Mouse (Mus musculus) naive thymus-derived CD4-positive, alpha-beta T cell, adult 2 months (primary cell): Measurements from ENCODE around the gene Pcca.
"Not testable (repeated sequence)": the region's sequence is repeated elsewhere in the genome, so short reads cannot be mapped to it uniquely, and the experiment has no call there.

Experiments used
- DNase-seq: peaks from one replicate; pipeline ENCODE4 v3.0.0-alpha.2; 2011; ENCODE audit warnings: low read depth

Gene Pcca

GRCm38 (mm10) chr14:122560893-122561452 lies 26.8 kb downstream of the Pcca start:
- not testable (repeated sequence) for DNase-seq

GRCm38 (mm10) chr14:122570862-122571261 lies 36.7 kb downstream of the Pcca start:
- DNase-seq, result no peak

DNA sequence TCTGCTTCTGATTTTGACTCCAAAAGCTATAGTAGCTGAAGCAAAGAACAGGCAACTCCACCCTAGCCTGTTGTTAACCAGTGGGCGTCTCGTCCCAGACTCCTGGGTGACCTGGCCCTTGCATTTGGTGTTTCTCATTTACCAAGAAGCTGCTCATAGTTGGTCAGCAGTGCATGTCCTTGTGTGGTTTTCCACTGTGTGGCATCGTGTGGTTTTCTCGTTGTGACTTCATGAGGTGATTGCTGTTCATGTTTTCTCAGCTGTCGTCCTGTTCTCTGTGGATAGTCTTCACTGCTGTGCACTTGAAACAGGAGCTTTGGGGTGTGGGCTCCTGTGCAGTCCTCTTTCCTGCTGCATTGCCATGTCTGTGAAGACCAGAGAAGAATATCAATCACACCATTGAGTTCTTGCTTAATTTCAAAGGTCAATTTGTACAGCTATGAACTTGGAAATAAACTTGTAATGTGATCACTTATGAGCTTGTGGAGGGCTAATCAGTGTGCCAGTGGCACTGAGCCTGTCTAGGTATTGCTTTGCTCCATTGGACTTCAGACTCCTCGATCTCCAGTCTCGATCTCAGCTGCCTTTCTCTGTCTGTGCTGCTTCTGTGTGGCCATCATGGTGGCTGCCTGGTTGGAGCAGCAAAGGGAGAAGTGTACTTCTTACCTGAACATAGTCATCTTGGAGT lies 40.1 kb downstream of the Pcca start:
- DNase-seq, result no peak

DNA sequence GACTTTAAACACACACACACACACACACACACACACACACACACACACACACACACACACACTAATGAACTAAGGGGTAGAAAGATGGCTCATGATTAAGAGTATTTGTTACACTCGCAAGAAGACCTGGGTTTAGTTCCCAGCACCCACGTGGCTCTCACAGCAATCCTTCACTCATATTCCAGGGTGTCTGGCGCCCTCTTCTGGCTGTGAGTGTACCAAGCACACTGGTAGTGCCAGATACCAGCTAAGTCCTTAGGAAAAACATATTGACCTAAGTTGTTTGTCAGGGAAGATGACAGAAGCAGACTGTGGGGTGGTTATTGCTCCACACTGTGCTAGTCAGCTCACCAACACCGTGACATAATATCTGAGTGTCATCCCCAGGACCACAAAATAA lies 43.7 kb downstream of the Pcca start:
- DNase-seq, result peak; percentile 18

- no peak for DNase-seq
These were observed 47.9 kb downstream of the Pcca start for GRCm38 (mm10) chr14:122582057-122582456.

DNA sequence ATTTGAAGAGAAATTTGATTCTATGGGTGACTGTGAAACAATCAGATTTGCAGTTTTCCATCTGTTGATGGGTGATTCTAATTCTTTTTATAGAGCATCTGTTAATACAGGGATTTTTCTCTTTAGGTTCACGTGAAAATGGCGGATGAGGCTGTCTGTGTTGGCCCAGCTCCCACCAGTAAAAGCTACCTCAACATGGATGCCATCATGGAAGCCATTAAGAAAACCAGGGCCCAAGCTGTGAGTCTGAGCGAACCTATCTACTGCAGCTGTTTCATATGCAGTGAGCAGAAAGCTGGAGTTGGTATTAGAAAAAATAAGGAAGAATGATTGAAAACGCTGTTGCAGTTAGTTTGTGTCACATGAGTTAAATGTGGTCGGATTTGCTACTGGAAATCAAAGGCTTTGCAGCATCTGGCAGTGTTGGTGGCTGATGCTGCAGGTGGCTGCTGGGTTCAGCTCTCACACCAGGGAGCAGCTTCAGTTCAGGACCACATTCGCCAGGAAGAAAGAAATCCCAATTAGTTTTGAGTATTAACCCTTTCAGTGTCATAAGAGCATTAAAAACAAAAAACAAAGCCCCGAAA lies 48.5 kb downstream of the Pcca start:
- DNase-seq, result no peak

DNA sequence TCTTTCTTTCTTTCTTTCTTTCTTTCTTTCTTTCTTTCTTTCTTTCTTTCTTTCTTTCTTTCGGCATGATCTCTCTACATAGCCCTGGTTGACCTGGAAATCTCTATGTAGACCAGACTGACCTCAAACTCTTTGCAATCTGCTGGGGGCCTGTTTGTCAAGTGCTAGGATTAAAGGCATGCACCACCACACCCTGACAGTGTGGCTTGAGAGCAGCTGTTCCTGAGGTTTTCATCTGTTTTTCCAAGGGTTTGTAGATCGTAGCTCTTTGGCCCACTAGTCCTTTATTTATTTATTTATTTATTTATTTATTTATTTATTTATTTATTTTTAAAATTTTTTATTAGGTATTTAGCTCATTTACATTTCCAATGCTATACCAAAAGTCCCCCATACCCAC lies 50.0 kb downstream of the Pcca start:
- not testable (repeated sequence) for DNase-seq

- no peak for DNase-seq
These were observed 52.8 kb downstream of the Pcca start for GRCm38 (mm10) chr14:122586942-122587341.

GRCm38 (mm10) chr14:122597534-122597933 lies 63.4 kb downstream of the Pcca start:
- no peak for DNase-seq

GRCm38 (mm10) chr14:122598802-122599201 lies 64.7 kb downstream of the Pcca start:
- no peak for DNase-seq

GRCm38 (mm10) chr14:122599839-122600238 lies 65.7 kb downstream of the Pcca start:
- no peak for DNase-seq

- DNase-seq, result no peak
These were observed 68.6 kb downstream of the Pcca start for GRCm38 (mm10) chr14:122602701-122603100.

DNA sequence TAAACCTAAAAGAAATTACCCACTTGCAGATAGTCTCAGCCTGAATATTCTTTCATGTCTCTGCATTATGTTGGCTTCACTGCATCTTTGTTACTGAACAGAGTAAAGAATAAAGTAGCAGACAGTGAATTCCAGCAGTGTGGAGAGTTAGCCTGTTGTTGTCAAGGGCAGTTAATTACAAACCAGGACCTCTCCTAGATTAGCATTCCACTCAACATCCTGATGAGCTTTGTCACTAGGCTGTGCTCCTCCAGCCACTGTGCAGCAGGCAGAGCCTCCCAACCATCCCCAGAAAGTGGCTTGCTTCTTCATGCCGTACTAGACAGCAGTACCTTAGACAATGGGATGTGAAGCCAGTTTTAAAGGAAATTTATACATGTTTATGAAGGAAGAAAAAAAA lies 72.4 kb downstream of the Pcca start:
- DNase-seq, result no peak

DNA sequence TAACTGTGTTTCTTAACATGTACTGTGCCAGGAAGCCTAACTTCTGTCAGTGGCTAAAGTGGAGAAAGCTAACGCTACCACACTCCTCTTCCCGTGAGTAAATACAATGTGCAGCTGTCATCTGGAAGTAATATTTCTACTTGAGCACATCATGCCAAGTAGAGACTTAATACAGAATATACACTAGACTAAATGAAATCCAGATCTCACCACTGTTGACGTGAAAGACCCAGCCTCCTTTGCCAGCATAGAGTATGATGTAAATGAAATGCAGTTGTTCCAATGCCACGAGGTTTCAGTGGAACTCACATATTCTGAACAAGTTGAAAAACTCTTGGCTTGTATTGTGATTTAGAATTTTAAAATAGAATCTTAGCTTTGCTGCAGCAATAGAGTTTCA lies 73.3 kb downstream of the Pcca start:
- DNase-seq, result no peak

GRCm38 (mm10) chr14:122608323-122608722 lies 74.2 kb downstream of the Pcca start:
- DNase-seq, result no peak

DNA sequence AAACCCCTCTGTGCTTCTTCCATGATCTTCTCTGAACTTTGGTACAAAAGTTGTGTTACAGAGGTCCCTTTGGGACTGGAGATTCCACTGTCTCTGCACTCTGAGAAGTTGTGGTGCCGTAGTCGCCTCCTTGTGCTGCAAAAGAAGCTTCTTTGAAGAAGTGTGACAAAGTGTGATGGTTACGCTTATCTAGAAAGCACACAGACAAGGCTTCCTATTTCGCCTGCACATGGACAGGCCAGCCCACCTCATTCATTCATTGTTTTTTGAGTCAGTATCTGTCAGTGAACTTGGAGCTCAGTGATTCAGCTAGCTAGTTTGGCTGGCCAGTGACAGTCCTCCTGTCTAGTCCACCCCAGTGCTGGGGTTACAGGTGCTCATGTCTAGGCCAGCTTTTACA lies 76.9 kb downstream of the Pcca start:
- DNase-seq, result no peak

- DNase-seq, result no peak
These were observed 78.2 kb downstream of the Pcca start for GRCm38 (mm10) chr14:122612317-122612716.

- no peak for DNase-seq
These were observed 83.5 kb downstream of the Pcca start for GRCm38 (mm10) chr14:122617656-122618055.

GRCm38 (mm10) chr14:122633416-122633815 lies 99.3 kb downstream of the Pcca start:
- no peak for DNase-seq

- no peak for DNase-seq
These were observed 102.5 kb downstream of the Pcca start for GRCm38 (mm10) chr14:122636601-122637000.

- peak; percentile 8 for DNase-seq
These were observed 103.9 kb downstream of the Pcca start for GRCm38 (mm10) chr14:122637798-122638555.

DNA sequence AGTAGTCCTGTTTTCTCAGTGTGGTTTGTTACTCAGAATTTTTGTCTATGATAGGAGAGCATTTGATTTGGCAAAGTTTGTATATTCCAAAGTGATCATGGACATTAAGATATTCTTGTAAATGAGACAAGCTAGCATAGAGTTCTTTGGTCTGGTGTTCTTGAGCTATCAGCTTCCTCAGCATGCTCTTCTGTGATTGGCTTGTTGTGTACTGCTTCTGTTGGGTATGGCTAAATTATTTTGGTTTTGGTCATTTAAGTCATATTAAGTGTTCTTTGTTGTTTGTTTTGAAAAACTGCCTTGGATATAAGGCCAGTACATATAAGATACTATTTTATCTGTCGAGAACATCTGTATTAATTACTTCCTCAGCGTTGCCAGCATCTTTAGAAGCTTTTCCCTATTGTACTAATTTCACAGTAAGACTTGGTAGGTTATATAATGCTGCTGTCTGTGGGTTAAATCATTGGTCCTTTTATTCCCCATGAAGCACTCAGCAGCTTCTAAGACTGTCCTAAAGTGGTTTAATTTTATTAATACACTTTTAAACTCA lies 105.1 kb downstream of the Pcca start:
- DNase-seq, result no peak

DNA sequence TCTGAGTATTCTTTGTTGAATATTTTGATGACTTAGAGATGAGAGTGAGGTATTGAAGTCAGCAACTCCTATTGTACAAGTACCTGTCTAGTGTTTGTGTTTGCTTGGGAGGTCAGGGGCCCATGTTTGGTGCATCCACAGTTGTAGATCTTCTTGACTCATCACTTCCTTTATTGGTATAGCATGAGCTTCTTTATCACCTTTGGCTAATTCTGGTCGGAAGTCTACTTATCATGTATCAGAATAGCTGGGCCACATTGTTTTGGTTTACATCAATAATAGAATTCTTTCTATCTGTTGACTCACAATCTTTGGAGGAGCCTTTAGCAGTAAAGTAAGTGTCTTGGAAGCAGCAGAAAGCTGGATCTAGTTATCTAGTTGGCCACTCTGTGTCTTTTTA lies 108.3 kb downstream of the Pcca start:
- DNase-seq, result no peak
